Mouse (Mus musculus) retina, embryonic 14.5 days (tissue): ENCODE results near the gene Bckdhb.
A peak's percentile ranks its signal among the peaks of the same experiment; 100 is the strongest.
"Not testable (repeated sequence)": the region's sequence is repeated elsewhere in the genome, so short reads cannot be mapped to it uniquely, and the experiment has no call there.

Source experiments
- DNase-seq: peaks from one replicate; pipeline ENCODE4 v3.0.0-alpha.2; 2015; ENCODE audit warnings: low spot score

Bckdhb gene

DNA sequence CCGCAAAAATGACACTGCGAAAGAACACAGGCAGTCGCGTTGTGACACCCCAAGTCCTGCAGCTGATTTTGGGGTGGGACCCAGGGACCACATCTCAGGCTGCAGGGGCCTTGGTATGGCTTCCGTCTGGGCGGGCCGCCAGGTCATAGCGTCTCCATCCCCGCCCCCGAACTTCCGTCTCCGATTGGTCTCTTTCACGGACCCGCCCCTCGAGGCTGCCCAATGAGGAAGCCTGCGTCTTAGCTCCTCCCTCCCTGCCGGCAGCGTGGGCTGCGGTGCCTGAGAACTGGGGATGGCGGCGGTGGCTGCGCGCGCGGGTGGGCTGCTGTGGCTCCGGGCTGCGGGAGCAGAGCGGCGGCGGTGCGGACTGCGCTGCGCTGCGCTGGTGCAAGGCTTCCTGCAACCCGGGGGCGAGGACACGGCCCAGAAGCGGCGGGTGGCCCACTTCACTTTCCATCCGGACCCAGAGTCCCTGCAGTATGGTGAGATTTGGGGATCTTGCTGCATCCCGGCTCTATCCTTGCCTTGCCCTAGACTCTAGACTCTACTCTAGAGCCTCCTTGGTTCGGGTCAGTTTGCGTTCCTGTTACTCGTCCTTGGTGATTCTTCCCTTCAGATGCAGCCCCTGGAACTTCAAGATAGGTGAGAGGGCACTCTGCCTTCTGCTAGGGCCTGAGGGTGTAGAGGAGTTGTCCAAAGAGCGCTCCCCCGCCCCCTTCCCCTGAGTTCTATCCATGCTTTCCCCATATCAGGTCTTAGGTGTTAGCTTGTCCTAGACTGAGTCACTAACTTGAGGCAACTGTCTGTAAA is at the start of gene Bckdhb:
TSS of gene Bckdhb (plus strand) at position 268 of the 810 bp plus-strand sequence.
- DNase-seq, result peak; percentile 96

DNA sequence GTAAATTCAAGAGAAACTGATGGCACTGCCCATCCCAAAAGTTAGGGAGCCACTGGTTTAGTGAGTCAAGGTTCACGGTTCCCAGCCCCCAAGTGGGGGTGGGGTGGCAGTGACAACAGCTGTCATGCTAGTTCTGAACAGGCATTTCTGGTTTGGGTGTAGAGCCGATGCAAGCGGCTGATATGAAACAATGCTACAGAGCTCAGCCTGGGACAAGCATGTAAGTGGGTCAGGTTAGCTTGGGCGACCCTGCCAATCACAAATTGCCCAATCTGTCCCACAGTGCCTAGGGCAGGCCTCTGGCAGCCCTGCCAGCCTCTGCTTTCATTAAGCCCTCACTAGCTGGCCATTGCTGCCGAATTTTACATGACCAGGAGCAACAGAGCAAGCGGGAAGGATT is 42.8 kb upstream of the Bckdhb start:
- peak; percentile 14 for DNase-seq

DNA sequence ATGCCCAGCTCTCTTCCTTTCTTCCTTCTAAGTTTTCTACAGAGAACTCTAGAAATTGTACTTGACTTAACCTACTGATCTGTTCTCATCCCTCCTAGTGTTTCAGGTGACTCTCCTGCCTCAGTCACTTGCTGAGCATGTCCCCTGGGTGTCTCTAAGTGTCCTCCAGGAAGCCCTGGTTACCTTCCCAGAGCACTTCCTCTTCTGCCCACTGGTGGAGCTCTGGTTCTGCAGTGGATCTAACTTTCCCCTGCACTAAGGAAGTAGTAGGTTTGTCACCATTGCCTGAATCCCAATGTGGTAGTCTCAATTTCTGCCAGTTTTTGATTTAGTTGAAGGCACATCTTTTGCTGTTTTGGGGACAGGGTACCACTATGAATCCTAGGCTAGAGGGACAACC is 38.8 kb upstream of the Bckdhb start:
- DNase-seq, result no peak

DNA sequence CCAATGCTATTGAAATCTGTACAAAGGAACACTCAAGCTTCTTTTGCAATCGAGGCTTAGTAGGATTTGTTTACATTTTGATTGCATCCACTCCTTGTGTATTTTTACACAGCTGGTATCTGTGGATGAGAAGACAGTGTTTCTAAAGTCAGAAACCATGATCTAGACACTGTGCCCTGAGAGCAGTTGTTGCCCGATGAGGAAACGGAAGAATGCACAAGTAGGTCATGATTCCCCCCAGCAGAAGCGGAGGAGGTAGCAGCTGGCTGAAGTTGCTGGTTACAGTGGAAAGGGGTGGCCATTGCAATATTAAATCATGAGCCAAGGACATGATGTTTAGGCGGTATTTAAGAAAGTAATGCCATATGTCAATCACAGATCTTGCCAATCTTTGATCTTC is 36.7 kb upstream of the Bckdhb start:
- peak; percentile 47 for DNase-seq

DNA sequence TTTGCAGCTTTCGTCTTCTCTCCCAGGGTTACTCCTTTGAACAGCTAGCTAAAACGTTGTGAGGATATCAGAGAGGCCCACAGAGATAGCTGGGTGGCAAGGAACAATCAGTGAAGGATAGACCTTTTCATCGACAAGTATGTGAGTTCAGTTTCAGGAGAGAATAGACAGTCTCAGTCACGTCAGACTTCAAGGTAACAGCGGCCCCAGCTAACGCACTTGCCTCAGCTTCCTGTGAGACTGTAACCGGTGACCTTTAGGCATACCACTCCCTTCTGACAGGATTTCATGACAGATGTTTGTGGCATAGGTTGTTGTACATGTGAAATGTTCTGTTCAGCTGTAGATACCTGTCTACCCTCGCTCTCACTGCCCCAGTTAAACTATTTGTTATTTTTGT is 31.9 kb upstream of the Bckdhb start:
- DNase-seq, result no peak

DNA sequence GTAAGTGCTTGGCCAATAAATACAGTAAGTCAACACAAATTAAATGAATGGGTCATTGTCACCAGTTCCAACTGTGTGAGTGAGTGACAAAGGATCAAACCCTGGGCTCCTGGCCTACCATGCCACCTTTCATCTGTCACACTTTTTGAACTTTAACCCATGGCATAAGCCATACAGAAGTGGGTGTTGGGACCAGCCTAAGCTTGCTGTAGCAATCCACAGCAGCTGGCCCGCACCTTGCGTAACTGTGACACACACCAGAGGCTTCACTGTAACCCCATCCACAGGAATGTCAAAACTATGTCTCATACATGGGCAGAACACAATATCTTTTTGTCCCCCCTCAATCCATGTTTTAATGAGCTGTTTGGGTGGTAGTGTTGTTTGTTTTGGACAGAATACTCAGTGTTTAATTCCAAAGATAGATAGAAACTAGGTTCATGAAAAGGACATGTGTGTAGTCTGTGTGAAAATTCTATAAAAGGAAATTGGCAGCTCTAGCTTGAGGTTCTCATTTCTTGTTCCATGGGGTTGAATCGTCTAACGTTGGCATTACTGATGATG is 31.1 kb upstream of the Bckdhb start:
- DNase-seq, result no peak

DNA sequence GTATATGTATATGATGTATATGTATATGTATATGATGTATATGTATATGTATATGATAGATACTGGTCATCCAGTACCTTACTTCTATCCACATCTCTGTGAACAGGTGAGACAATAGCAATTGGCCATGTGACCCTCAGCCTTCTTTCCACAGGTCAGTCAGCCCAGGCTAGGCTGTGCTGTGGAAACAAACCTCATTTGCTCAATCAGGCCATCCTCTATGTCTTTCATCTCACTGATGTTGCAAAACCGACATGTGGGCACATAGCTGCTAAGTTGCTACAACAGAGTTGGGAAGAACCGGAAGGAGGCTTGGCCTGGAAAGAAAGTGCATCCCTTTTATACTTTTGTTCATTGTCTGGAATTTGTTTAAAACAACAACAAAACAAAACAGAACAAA is 22.9 kb upstream of the Bckdhb start:
- no peak for DNase-seq

DNA sequence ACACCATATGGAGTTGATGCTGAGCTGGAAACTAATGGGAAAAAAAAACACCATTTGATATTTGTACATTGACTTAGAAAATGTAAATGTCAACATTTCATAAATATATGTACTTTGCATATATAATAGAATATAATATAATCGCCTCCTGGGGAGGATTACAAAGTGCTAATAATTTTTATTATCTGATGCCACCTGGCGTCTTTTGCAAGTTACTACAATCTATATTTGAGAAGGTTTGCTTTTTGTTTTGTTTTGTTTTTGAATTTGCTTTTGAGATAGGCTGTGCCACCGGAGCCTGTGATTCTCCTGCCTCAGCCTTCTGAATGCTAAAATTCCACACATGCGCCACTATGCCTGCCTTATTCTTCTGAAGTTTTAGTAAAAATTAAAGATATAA is 19.1 kb upstream of the Bckdhb start:
- peak; percentile 21 for DNase-seq

DNA sequence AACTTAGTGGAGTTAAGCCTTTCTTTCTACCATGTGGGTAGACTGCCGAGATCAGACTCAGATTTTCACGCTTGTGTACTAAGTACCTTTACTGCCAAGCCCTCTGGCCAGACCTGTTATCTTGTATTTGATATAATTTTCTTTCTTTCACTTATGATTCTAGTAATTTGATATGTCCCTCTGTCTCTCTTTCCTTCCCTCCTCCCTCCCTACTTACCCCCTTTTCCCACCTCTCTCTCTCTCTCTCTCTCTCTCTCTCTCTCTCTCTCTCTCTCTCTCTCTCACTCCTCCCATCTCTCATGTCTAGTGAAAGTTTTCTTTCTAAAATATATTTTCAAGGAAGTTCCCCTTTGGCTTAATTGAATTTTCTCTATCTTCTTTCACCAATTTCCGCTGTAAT is 17.9 kb upstream of the Bckdhb start:
- no peak for DNase-seq

DNA sequence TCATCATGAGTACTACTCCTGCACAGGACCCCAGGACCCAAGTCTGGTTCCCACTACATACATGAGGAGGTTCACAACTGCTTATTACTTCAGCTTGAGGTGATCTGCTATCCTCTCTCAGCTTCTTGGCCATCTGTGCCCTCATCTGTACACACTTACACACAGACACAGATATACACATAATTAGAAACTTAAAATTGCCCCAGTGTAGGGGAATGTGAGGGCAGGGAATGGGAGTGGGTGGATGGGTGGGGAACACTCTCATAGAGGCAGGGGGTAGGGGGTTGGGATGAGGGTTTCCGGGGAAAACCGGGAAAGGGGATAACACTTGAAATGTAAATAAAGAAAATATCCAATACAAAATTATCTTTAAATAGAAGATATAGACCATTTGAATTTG is 15.1 kb upstream of the Bckdhb start:
- no peak for DNase-seq

DNA sequence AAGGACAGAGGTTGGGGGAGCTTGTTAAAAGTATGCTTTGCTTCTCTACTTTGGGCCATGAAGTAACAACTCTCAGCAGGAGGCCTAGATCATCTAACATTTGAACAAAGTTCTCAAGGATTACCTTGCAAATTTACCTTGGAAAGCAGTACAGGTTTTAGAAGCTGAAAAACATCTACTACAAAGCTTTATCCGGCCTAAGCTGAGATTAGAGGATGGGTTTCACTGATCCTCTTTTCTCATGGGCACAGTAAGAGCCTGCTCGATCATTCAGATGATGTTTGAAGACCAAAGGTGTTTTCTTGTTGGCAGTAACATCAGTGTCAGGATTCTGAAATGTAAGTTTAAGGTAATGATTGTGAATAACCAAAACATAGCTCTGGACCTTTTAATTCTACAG is 14.0 kb upstream of the Bckdhb start:
- no peak for DNase-seq

DNA sequence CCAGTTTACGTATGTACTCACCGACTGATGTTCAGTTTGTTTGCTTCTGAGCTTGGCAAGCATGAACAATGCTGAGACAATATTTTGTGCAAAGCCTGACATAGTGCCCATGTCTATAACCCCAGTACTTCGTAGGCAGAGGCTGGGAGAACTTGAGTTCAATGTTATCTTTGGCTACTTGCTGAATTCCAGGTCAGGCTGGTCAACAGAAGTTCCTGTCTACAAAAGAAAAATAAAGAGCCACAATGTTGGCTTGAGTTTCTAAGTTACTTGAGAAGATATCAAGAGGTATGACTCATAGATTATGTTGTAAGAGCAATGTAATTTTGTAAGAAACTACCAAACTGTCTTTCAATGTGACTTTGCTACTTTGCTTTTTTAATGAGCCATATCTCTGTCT is 2.9 kb upstream of the Bckdhb start:
- no peak for DNase-seq

DNA sequence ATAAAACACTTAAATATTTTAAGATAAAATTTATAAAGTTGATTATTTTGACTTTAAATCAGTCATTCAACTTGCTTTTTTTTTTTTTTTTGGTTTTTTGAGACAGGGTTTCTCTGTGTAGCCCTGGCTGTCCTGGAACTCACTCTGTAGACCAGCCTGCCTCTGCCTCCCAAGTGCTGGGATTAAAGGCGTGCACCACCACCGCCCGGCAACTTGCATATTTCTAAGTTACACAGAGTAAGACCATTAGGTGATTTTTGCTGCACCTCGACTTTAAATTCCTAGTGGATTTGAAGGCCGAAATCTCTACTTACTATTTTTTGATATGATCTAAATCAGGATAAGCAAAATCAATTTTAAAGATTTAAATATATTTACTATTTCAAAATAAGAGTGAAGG is 589 bp upstream of the Bckdhb start:
- no peak for DNase-seq

DNA sequence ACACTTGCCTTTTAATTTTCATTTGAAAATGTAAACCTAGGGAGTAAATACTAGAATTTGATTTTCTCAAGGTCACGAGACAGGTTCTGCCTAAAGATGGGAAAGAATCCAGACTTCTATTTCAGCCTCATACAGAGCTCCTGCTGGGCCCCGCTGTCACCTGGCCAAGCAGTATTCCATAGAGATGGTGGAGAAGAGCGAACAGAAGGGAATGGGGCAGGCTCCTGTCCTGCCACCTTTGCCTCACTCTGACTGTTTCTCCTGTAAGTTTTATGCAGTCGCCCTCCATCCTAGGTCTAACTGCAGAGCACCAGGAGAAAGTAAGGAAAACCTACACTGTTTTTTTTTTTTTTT is 720 bp downstream of the Bckdhb start:
- DNase-seq, result no peak

DNA sequence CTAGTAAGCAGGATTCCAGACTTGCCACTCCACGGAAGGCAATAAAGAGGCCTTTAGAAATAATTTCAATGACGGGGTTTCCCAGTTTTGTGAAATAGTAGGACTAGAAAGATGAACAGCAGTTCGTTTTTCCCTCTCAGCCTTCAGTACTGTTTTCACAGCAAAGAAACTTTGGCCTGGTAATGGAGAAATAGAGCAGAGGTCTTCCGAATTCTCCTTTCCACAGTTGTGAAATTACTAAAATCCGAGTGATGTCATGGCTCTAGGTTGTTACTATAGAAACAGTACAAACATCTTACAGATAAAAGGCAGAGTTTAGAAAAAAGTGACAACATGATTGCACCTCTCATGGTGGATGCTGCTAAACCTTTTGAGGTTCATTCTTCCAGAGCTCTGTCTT is 1.4 kb downstream of the Bckdhb start:
- no peak for DNase-seq

DNA sequence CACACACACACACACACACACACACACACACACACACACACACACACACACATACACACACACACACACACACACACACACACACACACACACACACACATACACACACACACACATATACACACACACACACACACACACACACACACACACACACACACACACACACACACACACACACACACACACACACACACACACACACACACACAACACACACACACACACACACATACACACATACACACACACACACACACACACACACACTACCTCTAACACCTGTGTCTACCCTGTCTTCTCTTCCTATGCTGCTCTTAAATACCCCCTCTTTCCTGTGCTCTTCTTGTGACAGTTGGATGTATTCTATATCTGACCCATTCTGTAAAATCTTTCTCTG is 14.6 kb downstream of the Bckdhb start:
- DNase-seq, result not testable (repeated sequence)

DNA sequence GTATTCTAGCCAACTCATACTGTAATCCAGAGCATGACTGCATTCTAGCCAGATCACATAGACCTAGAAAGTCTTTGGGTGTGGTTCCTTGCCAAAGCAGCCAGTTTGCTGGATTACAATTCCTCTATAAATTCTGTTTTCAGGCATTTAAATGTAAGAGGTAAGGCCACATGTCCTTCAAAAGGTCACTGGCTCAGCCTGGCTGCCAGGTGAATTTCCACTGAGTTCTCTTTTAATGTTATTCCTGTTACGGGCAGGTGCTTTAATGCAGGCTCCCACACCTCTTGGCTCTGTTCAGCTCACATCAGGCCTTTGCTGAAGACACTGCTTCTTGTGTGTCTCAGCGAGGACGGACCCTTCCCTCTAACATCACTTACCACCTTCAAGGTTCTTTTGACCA is 15.1 kb downstream of the Bckdhb start:
- no peak for DNase-seq

DNA sequence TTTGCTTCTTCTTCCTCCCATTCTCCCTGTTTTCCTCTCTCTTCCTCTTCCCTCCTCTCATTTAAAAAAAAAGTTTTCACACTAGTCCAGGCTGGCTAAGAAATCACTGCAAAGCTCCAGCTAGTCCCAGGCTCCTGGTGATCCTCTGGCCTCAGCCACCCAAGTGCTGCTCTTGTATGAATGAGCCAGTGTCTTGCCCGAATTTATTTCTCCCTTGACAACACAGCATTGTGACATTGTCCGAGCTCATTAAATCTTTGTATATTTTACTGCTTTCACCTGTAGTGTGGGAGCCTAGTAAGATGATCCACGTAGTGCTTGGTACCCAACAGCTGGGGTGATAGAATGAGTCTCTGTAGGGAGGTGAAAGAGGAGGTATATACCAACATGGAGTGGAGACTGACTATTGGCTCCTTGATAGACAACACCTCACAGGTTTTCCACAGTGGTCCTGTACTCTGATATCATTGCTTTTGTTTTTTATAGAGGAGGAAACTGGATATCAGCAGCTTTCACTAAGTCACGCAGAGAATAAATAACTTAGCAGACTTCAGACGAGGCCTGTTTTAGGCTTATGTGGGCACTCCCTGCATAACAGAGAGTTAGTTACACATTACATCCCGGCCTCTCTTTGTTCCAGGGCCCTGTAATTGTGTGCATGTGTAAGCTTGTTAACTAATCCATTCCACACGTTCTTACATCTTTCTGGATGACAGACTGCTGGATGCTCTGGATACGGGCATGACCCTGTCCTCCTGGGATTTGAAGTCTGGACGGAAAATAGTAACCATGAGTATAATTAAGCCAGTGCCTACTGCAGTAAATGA is 15.8 kb downstream of the Bckdhb start:
- DNase-seq, result no peak

DNA sequence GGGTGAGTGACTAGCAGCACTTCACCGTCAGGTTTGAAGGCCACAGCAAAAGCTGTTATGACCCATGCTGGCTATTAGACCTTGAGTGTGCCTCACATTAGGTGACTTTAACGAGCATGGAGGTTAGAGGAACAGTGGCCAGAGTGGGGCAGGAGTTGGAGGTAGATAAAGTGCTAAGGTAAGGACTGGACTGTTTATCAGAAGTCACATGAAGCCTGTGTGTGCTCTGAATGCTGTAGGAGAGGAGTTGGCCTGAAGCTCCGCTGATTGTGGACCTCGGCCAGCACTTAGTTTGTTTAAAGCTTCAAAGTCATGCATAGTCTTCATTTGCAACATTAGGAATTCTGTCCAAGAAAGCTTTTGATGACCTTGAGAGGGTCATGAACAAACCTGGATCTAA is 26.4 kb downstream of the Bckdhb start:
- no peak for DNase-seq

DNA sequence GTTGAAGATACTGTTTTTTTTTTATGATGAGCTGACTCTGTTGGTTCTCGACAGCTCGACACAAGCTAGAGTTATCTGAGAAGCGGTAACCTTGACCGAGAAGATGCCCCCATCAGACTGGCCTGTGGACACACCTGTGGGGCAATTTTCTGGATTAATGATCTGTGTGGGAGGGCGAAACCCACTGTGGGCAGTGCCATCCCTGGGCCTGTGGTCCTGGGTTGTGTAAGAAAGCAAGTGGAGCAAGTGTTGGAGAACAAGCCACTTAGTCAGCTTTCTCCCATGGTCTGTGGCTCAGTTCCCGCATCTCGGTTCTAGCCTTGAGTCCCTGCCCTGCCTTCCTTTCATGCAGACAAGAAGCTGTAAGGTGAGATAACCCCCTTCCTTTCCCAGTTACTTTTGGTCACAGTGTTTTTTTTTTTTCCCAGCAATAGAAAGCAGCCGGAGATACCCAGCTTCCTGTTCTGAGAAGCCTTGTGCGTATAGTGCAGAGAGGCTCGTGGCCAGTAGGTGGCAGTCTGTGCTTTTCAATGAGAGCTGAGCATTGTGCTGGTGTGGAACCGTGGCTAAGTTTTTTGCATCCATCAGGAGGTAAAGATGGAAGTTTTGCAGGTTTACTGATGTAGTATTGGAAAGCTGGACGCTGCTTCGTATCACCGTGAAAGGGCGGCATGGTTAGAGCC is 31.8 kb downstream of the Bckdhb start:
- peak; percentile 90 for DNase-seq

DNA sequence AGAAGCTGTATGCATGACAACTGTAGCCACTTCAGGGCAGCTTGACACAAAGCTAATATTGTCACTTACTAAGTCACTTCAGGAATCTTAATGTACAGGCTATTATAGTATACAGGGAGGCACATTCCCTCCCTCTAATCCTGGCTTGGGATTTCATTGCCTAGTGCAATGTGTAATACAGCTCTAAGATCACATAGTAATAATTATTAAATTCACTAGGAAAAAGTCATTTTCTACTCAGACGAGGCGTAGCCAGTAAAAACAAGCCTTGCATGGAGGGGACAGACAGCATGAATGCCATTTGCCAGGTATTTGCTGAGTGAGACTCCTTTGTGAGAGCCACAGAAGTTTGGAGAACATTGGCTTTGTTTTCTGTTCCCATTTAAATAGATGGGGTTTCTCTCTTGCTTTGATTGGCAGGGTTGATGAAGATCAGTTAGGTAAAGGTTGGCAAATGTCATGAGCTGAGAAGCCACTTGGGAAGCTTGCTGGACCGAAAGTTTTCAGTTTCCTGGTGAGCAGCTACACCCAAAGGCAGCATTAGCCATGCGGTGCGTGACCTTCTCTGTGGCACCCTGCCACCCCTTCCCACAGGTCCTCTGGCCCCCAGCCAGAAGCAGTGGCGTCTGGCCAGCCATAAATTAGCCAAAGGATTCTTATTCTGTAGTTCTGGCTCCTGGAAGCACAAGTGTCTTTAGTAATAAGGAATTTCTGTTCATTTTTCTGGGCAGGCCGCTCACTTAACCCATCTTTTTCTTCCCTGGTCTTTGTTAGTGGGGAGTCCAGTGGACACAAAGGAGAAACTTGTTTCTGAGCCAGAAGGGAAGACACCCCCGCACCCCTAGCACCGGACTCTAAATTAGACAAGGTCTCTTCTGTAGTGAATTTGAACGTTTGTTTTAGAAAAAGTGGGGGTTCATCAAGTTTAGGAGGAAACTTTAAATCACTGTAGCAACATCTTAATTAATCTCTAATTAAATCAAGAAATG is 37.4 kb downstream of the Bckdhb start:
- no peak for DNase-seq
